In genomic region chr10:37812405-37812851, GRCm38 (mm10) we compare ENCODE assay signal across 9 mouse cellular contexts.
DNase-seq lines count a peak whose midpoint lies in the region; ATAC-seq and TF ChIP-seq lines count a peak whose summit lies in the region.
"Had no signal": no experiment of that assay in that cellular context is flagged by ENCODE, and none has a peak within 500 bp of the region (broad histone marks: within the 10 kb centered on the region; RNA-seq: fewer than 3 reads in every experiment).

No protein-coding gene starts in this region.

- no peaks in the 10 kb centered on the region for H3K27me3 ChIP-seq in hindbrain, postnatal 0 days (ENCODE audit: insufficient read depth, low read length)
- H3K27me3 ChIP-seq in neural tube, embryonic 14.5 days (ENCODE audit: control insufficient read depth, insufficient read depth, low read length) = no peaks in the 10 kb centered on the region
- H3K27me3 ChIP-seq: megakaryocyte, embryonic 14.5 days had no signal

- no peaks in the 10 kb centered on the region for H3K4me1 ChIP-seq in hindbrain, postnatal 0 days (ENCODE audit: insufficient read depth, low read length)
- peaks cover 4% of the 10 kb centered on the region for H3K4me1 ChIP-seq in neural tube, embryonic 14.5 days (ENCODE audit: control insufficient read depth, insufficient read depth, low read length)
- H3K4me1 ChIP-seq: megakaryocyte, embryonic 14.5 days had no signal

- H3K9ac ChIP-seq in hindbrain, postnatal 0 days (replicated peaks; ENCODE audit: low read length) = no peak overlapping the region
- no peak overlapping the region for H3K9ac ChIP-seq in neural tube, embryonic 14.5 days (replicated peaks; ENCODE audit: low read depth, low read length)

- DNase-seq in ovary, postnatal 36 days (ENCODE audit: low spot score) = peak; percentile 6
- no peak for DNase-seq in ovary, adult 18-20 months (ENCODE audit: low spot score)
- DNase-seq in embryo, embryonic 11.5 days (ENCODE audit: low read depth, low spot score) = peak; percentile 17
- peak; percentile 77 for DNase-seq in hindbrain, postnatal 0 days (ENCODE audit: low spot score)
- DNase-seq in left cerebral cortex, postnatal 4 days = peak; percentile 78
- no peak for DNase-seq in T-cell, adult 2 months (ENCODE audit: low spot score)

- H3K36me3 ChIP-seq in hindbrain, postnatal 0 days (ENCODE audit: insufficient read depth, low read length) = no peaks in the 10 kb centered on the region
- H3K36me3 ChIP-seq in neural tube, embryonic 14.5 days (ENCODE audit: control insufficient read depth, insufficient read depth, low read length) = no peaks in the 10 kb centered on the region

- ATAC-seq in hindbrain, postnatal 0 days = peak; percentile 87
- peak; percentile 81 for ATAC-seq in neural tube, embryonic 14.5 days (ENCODE audit: low read depth)
- ATAC-seq in CD4-positive, CD25-positive, alpha-beta regulatory T cell, adult 4 months = no peak

- intact Hi-C loops in left cerebral cortex, postnatal 4 days (cut with DNase I) = no loop called here

- WGBS in hindbrain, postnatal 0 days = 9% methylated on average over 3 of the region's 3 CpGs
- 9% methylated on average over 3 of the region's 3 CpGs for WGBS in neural tube, embryonic 14.5 days

- H3K27ac ChIP-seq in hindbrain, postnatal 0 days = 0 out of 2 replicates have a peak overlapping the region, but pooled peaks have one; percentile 52
- H3K27ac ChIP-seq in neural tube, embryonic 14.5 days (ENCODE audit: low read depth, low read length) = no peak overlapping the region

- no peak for TF ChIP-seq CTCF in hindbrain, postnatal 0 days (IDR thresholded peaks at IDR 0.05; ENCODE audit: low read depth)

- H3K4me3 ChIP-seq in hindbrain, postnatal 0 days (ENCODE audit: low read length) = no peak overlapping the region
- H3K4me3 ChIP-seq in neural tube, embryonic 14.5 days (ENCODE audit: low read depth, low read length) = no peak overlapping the region
- H3K4me3 ChIP-seq: megakaryocyte, embryonic 14.5 days had no signal

- H3K4me2 ChIP-seq in hindbrain, postnatal 0 days (ENCODE audit: low read depth, low read length) = no peak overlapping the region
- no peak overlapping the region for H3K4me2 ChIP-seq in neural tube, embryonic 14.5 days (ENCODE audit: low read depth, low read length)

- H3K9me3 ChIP-seq in hindbrain, postnatal 0 days (ENCODE audit: low read length) = no peaks in the 10 kb centered on the region
- no peaks in the 10 kb centered on the region for H3K9me3 ChIP-seq in neural tube, embryonic 14.5 days (ENCODE audit: control insufficient read depth, low read length)

Comparison
In these comparisons a context has a peak if more than half of its experiments do, and no peak if none do; other contexts are left out.
1. DNase-seq: peak in ovary, postnatal 36 days (single experiment), embryo, embryonic 11.5 days (single experiment), hindbrain, postnatal 0 days (single experiment) and left cerebral cortex, postnatal 4 days (single experiment); none in ovary, adult 18-20 months (single experiment) and T-cell, adult 2 months (single experiment).